Mouse (Mus musculus): ENCODE measurements around the gene Ush1g.

DNA sequence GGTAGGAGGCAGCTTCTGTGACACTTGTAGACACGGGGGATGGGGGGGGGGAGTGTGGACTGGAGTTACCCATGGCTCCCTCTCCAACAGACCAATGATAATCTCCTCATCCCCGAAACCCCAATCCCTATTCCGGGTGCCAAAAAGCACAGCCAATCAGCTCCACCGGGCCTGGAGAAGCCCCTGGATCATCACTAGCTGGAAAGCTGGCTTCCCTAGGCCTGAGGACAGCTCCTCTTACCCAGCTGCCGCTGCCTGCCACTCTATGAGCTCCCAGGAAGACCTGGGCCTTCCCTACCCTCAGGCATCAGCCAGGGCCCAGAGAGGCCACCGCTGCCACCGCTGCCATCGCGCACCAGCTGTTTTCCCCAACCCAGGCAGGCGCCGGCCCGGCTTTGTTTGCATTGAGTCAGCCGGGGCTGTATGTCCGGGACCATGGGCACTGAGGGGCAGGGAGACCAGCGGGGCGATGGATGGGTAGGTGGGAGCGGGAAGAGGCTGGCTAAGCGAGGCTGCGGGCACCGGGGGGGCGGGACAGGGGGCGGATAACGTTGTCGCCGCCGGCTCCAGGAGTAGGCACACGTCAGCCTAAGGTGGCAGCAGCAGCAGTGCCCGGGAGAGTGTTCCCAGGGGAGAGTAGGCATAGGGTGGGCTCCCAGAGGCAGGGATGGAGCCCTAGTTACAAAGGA lies 45.0 kb upstream of the Ush1g start:
- TF ChIP-seq E2F4 (IDR thresholded peaks at IDR 0.05; ENCODE audit: insufficient read depth) (no peak), POLR2A (IDR thresholded peaks at IDR 0.05; ENCODE audit: insufficient read length, low read depth) (no peak), SRF (IDR thresholded peaks at IDR 0.05; ENCODE audit: control insufficient read depth, insufficient read length, low read depth) (no peak), TCF12 (IDR thresholded peaks at IDR 0.05; ENCODE audit: insufficient read depth, poor library complexity, severe bottlenecking) (no peak), TCF3 (IDR thresholded peaks at IDR 0.05; ENCODE audit: insufficient read length, low read depth) (no peak), MAX (IDR thresholded peaks at IDR 0.05; ENCODE audit: low read depth) (no peak), MYOG (IDR thresholded peaks at IDR 0.05; ENCODE audit: control insufficient read depth in 1 of 3, insufficient read depth in 1 of 3, insufficient read length in 2 of 3, low read depth in 2 of 3) (peak in 2 of 3 experiments; percentile 31 to 54), POLR2AphosphoS2 (IDR thresholded peaks at IDR 0.05; ENCODE audit: insufficient read length, low read depth) (peak; percentile 17), USF1 (IDR thresholded peaks at IDR 0.05; ENCODE audit: low read depth) (no peak), REST (IDR thresholded peaks at IDR 0.05; ENCODE audit: insufficient read depth, insufficient read length) (no peak), MYOD1 (IDR thresholded peaks at IDR 0.05; ENCODE audit: control insufficient read depth in 1 of 3, insufficient read length in 2 of 3, low read depth in 2 of 3) (peak in 2 of 3 experiments; percentile 34 to 59), CEBPB (IDR thresholded peaks at IDR 0.05; ENCODE audit: insufficient read depth, poor library complexity, severe bottlenecking) (no peak)
